Mouse (Mus musculus): ENCODE data around the gene Stx16. TPM values are rescaled to one million over a fixed set of nuclear protein-coding genes. Genes with fewer than 3 reads are reported as not detected.
A peak's percentile ranks its signal among the peaks of the same experiment; 100 is the strongest.

Gene Stx16
- polyA plus RNA-seq, 1 experiment from 2014 or later, result 11.3 TPM

GRCm38 (mm10) chr2:174058316-174058939 is 17.7 kb upstream of the Stx16 start:
- WGBS, result 72% methylated on average over 8 of the region's 8 CpGs
- no peaks in the 10 kb centered on the region for H3K36me3 ChIP-seq (ENCODE audit: control insufficient read depth, insufficient read depth, low read length)
- H3K9me3 ChIP-seq (ENCODE audit: control insufficient read depth, low read length), result no peaks in the 10 kb centered on the region
- ATAC-seq (ENCODE audit: low read depth), result no peak
- H3K9ac ChIP-seq (ENCODE audit: low read length), result no peak overlapping the region
- H3K4me3 ChIP-seq (ENCODE audit: low read length), result no peak overlapping the region
- H3K4me1 ChIP-seq (replicated peaks; ENCODE audit: control insufficient read depth, insufficient read depth, low read length), result no peaks in the 10 kb centered on the region
- no peaks in the 10 kb centered on the region for H3K27me3 ChIP-seq (ENCODE audit: control insufficient read depth, insufficient read depth, low read depth, low read length)
- no peak overlapping the region for H3K4me2 ChIP-seq (ENCODE audit: low read depth, low read length)
- no peak overlapping the region for H3K27ac ChIP-seq (ENCODE audit: low read length)

- Histone ChIP-seq H3K4me2 (ENCODE audit: low read depth, low read length) (no peak overlapping the region), H3K4me3 (ENCODE audit: low read length) (no peak overlapping the region), H3K9ac (ENCODE audit: low read length) (no peak overlapping the region), H3K27me3 (ENCODE audit: control insufficient read depth, insufficient read depth, low read depth, low read length) (no peaks in the 10 kb centered on the region), H3K9me3 (ENCODE audit: control insufficient read depth, low read length) (no peaks in the 10 kb centered on the region), H3K36me3 (ENCODE audit: control insufficient read depth, insufficient read depth, low read length) (no peaks in the 10 kb centered on the region), H3K4me1 (replicated peaks; ENCODE audit: control insufficient read depth, insufficient read depth, low read length) (no peaks in the 10 kb centered on the region), H3K27ac (ENCODE audit: low read length) (no peak overlapping the region)
- no peak for ATAC-seq (ENCODE audit: low read depth)
- WGBS, result 89% methylated on average over 13 of the region's 13 CpGs
These were observed 16.3 kb upstream of the Stx16 start for GRCm38 (mm10) chr2:174059591-174060385.

GRCm38 (mm10) chr2:174061219-174061618 is 14.9 kb upstream of the Stx16 start:
- no peaks in the 10 kb centered on the region for H3K36me3 ChIP-seq (ENCODE audit: control insufficient read depth, insufficient read depth, low read length)
- H3K27me3 ChIP-seq (ENCODE audit: control insufficient read depth, insufficient read depth, low read depth, low read length), result no peaks in the 10 kb centered on the region
- H3K9me3 ChIP-seq (ENCODE audit: control insufficient read depth, low read length), result no peaks in the 10 kb centered on the region
- no peak overlapping the region for H3K4me2 ChIP-seq (ENCODE audit: low read depth, low read length)
- 5% methylated on average over 2 of the region's 2 CpGs for WGBS
- H3K4me3 ChIP-seq (ENCODE audit: low read length), result no peak overlapping the region
- H3K9ac ChIP-seq (ENCODE audit: low read length), result no peak overlapping the region
- H3K27ac ChIP-seq (ENCODE audit: low read length), result no peak overlapping the region
- H3K4me1 ChIP-seq (replicated peaks; ENCODE audit: control insufficient read depth, insufficient read depth, low read length), result no peaks in the 10 kb centered on the region
- no peak for ATAC-seq (ENCODE audit: low read depth)

GRCm38 (mm10) chr2:174063074-174063473 is 13.0 kb upstream of the Stx16 start:
- Histone ChIP-seq H3K36me3 (ENCODE audit: control insufficient read depth, insufficient read depth, low read length) (no peaks in the 10 kb centered on the region), H3K27ac (ENCODE audit: low read length) (no peak overlapping the region), H3K9ac (ENCODE audit: low read length) (no peak overlapping the region), H3K4me1 (replicated peaks; ENCODE audit: control insufficient read depth, insufficient read depth, low read length) (no peaks in the 10 kb centered on the region), H3K9me3 (ENCODE audit: control insufficient read depth, low read length) (no peaks in the 10 kb centered on the region; the same call in 1 of the 2 replicates), H3K4me3 (ENCODE audit: low read length) (no peak overlapping the region), H3K4me2 (ENCODE audit: low read depth, low read length) (no peak overlapping the region), H3K27me3 (ENCODE audit: control insufficient read depth, insufficient read depth, low read depth, low read length) (no peaks in the 10 kb centered on the region)
- WGBS, result 60% methylated on average over 6 of the region's 6 CpGs
- ATAC-seq (ENCODE audit: low read depth), result no peak

GRCm38 (mm10) chr2:174063527-174064211 is 12.4 kb upstream of the Stx16 start:
- 0 out of 2 replicates have a peak overlapping the region, but pooled peaks have one; percentile 3 for H3K27ac ChIP-seq (ENCODE audit: low read length)
- H3K9ac ChIP-seq (ENCODE audit: low read length), result no peak overlapping the region
- H3K4me2 ChIP-seq (ENCODE audit: low read depth, low read length), result no peak overlapping the region
- no peaks in the 10 kb centered on the region for H3K36me3 ChIP-seq (ENCODE audit: control insufficient read depth, insufficient read depth, low read length)
- ATAC-seq (ENCODE audit: low read depth), result peak; percentile 59
- H3K9me3 ChIP-seq (ENCODE audit: control insufficient read depth, low read length), result no peaks in the 10 kb centered on the region; the same call in 1 of the 2 replicates
- WGBS, result 35% methylated on average over 9 of the region's 9 CpGs
- no peaks in the 10 kb centered on the region for H3K4me1 ChIP-seq (replicated peaks; ENCODE audit: control insufficient read depth, insufficient read depth, low read length)
- H3K4me3 ChIP-seq (ENCODE audit: low read length), result no peak overlapping the region
- H3K27me3 ChIP-seq (ENCODE audit: control insufficient read depth, insufficient read depth, low read depth, low read length), result no peaks in the 10 kb centered on the region

GRCm38 (mm10) chr2:174067793-174068419 is 8.2 kb upstream of the Stx16 start:
- H3K4me1 ChIP-seq (replicated peaks; ENCODE audit: control insufficient read depth, insufficient read depth, low read length), result no peaks in the 10 kb centered on the region
- no peak overlapping the region for H3K4me3 ChIP-seq (ENCODE audit: low read length)
- no peak for ATAC-seq (ENCODE audit: low read depth)
- no peaks in the 10 kb centered on the region; the same call in 1 of the 2 replicates for H3K9me3 ChIP-seq (ENCODE audit: control insufficient read depth, low read length)
- no peak overlapping the region for H3K27ac ChIP-seq (ENCODE audit: low read length)
- H3K36me3 ChIP-seq (ENCODE audit: control insufficient read depth, insufficient read depth, low read length), result no peaks in the 10 kb centered on the region
- H3K27me3 ChIP-seq (ENCODE audit: control insufficient read depth, insufficient read depth, low read depth, low read length), result no peaks in the 10 kb centered on the region
- H3K9ac ChIP-seq (ENCODE audit: low read length), result no peak overlapping the region
- no peak overlapping the region for H3K4me2 ChIP-seq (ENCODE audit: low read depth, low read length)
- 67% methylated on average over 6 of the region's 6 CpGs for WGBS

- Histone ChIP-seq H3K9me3 (ENCODE audit: control insufficient read depth, low read length) (no peaks in the 10 kb centered on the region; the same call in 1 of the 2 replicates), H3K4me3 (ENCODE audit: low read length) (no peak overlapping the region), H3K9ac (ENCODE audit: low read length) (no peak overlapping the region), H3K27me3 (ENCODE audit: control insufficient read depth, insufficient read depth, low read depth, low read length) (no peaks in the 10 kb centered on the region), H3K4me2 (ENCODE audit: low read depth, low read length) (no peak overlapping the region), H3K27ac (ENCODE audit: low read length) (no peak overlapping the region), H3K4me1 (replicated peaks; ENCODE audit: control insufficient read depth, insufficient read depth, low read length) (peaks cover 3% of the 10 kb centered on the region; the same call in 1 of the 2 replicates), H3K36me3 (ENCODE audit: control insufficient read depth, insufficient read depth, low read length) (no peaks in the 10 kb centered on the region)
- ATAC-seq (ENCODE audit: low read depth), result no peak
- WGBS, result 66% methylated on average over 3 of the region's 3 CpGs
These were observed 6.5 kb upstream of the Stx16 start for GRCm38 (mm10) chr2:174069532-174070049.

GRCm38 (mm10) chr2:174071406-174071805 is 4.7 kb upstream of the Stx16 start:
- peaks cover 14% of the 10 kb centered on the region for H3K4me1 ChIP-seq (replicated peaks; ENCODE audit: control insufficient read depth, insufficient read depth, low read length)
- H3K4me3 ChIP-seq (ENCODE audit: low read length), result no peak overlapping the region
- no peak overlapping the region for H3K27ac ChIP-seq (ENCODE audit: low read length)
- H3K9me3 ChIP-seq (ENCODE audit: control insufficient read depth, low read length), result no peaks in the 10 kb centered on the region; the same call in 1 of the 2 replicates
- H3K36me3 ChIP-seq (ENCODE audit: control insufficient read depth, insufficient read depth, low read length), result no peaks in the 10 kb centered on the region
- H3K9ac ChIP-seq (ENCODE audit: low read length), result no peak overlapping the region
- no peak overlapping the region for H3K4me2 ChIP-seq (ENCODE audit: low read depth, low read length)
- ATAC-seq (ENCODE audit: low read depth), result no peak
- H3K27me3 ChIP-seq (ENCODE audit: control insufficient read depth, insufficient read depth, low read depth, low read length), result no peaks in the 10 kb centered on the region
- 65% methylated on average over 5 of the region's 5 CpGs for WGBS

All from lung, embryonic 16.5 days (tissue).